Mouse (Mus musculus) neural tube, embryonic 14.5 days (tissue): ENCODE measurements around the gene Pla2g10. TPM values are rescaled to one million over a fixed set of nuclear protein-coding genes. Genes with fewer than 3 reads are reported as not detected.
"Not testable (repeated sequence)": the region's sequence is repeated elsewhere in the genome, so short reads cannot be mapped to it uniquely, and the experiment has no call there.

Source experiments
- ATAC-seq: fragments of 200-750 bp; cut with Nextera tagmentation; 2 replicates; pipeline ENCODE4 v1.8.0; 2017; ENCODE audit warnings: low read depth, mild to moderate bottlenecking, moderate TSS enrichment, moderate library complexity
- H3K27ac ChIP-seq: fragments of 300-500 bp; sonication (generic); 2 replicates; pipeline ENCODE4 v1.5.1; 2014; ENCODE audit warnings: low read depth, mild to moderate bottlenecking, control low read depth, low read length, moderate library complexity, mixed read lengths
- H3K27me3 ChIP-seq: fragments of 300-500 bp; sonication (generic); 2 replicates; pipeline ENCODE4 v1.6.1; 2014; ENCODE audit warnings: low read length; ENCODE audit not compliant: control insufficient read depth, insufficient read depth
- H3K36me3 ChIP-seq: fragments of 300-500 bp; sonication (generic); 2 replicates; pipeline ENCODE4 v1.6.1; 2014; ENCODE audit warnings: low read length, mixed read lengths; ENCODE audit not compliant: control insufficient read depth, insufficient read depth
- H3K4me1 ChIP-seq: fragments of 300-500 bp; sonication (generic); 2 replicates; pipeline ENCODE4 v1.6.1; 2014; ENCODE audit warnings: low read length; ENCODE audit not compliant: control insufficient read depth, insufficient read depth
- H3K4me2 ChIP-seq: fragments of 300-500 bp; sonication (generic); 2 replicates; pipeline ENCODE4 v1.6.1; 2014; ENCODE audit warnings: mild to moderate bottlenecking, low read depth, low read length, control low read depth
- H3K4me3 ChIP-seq: fragments of 300-500 bp; sonication (generic); 2 replicates; pipeline ENCODE4 v1.5.1; 2014; ENCODE audit warnings: low read depth, low read length, control low read depth, mixed read lengths
- H3K9ac ChIP-seq: fragments of 300-500 bp; sonication (generic); replicated peaks from 2 replicates; pipeline ENCODE4 v1.6.1; 2014; ENCODE audit warnings: low read depth, mild to moderate bottlenecking, control low read depth, low read length, mixed read lengths
- H3K9me3 ChIP-seq: fragments of 300-500 bp; sonication (generic); 2 replicates; pipeline ENCODE4 v1.6.1; 2016; ENCODE audit warnings: low read length; ENCODE audit not compliant: control insufficient read depth
- WGBS: fragments of 180-500 bp; shearing (Covaris S2); extraction: QIAGEN DNeasy Blood & Tissue Kit; methylation state at CpG from one replicate; pipeline ENCODE4 v1.1.7; 2014; 5-methylcytosine and 5-hydroxymethylcytosine counted together
- polyA plus RNA-seq: library from polyadenylated mRNA; unstranded; fragments of >200 nt; fragmentation: Nextera tagmentation; extraction: Ambion mirVana; gene quantifications from 2 replicates; pipeline ENCODE4 v1.2.1, GENCODE M21; 2014

Pla2g10 gene
- polyA plus RNA-seq, 1 experiment from 2014 or later: 0.71 TPM

DNA sequence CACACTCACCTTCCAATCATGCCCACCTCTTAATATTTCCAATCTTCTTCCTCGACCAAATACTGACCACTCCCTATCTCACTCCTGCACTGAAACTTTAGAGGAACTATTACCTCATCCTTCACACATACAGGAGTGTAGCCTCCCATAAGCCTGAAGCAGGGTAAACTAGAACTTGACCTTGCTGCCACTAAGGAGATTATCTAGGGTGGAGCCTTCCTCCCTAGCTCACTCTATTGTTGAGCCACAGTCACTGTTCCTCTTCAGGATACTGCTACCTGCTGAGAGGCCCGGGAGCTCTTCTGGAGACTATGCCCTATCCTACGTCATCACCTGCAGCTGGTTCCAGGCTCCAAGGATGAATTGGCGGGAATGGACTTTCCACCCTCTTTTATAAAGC lies 8.3 kb upstream of the Pla2g10 start:
- H3K4me1 ChIP-seq, H3K36me3 ChIP-seq, H3K4me3 ChIP-seq, H3K27me3 ChIP-seq, H3K4me2 ChIP-seq, H3K27ac ChIP-seq, H3K9me3 ChIP-seq, ATAC-seq, H3K9ac ChIP-seq: not testable (repeated sequence)
- 77% methylated on average over 4 of the region's 4 CpGs for WGBS

- Histone ChIP-seq H3K4me1 (no peaks in the 10 kb centered on the region), H3K9ac (no peak overlapping the region), H3K4me2 (no peak overlapping the region), H3K4me3 (no peak overlapping the region), H3K36me3 (no peaks in the 10 kb centered on the region), H3K9me3 (no peaks in the 10 kb centered on the region), H3K27me3 (no peaks in the 10 kb centered on the region), H3K27ac (no peak overlapping the region)
- 68% methylated on average over 8 of the region's 8 CpGs for WGBS
- no peak for ATAC-seq
Measured at GRCm38 (mm10) chr16:13735977-13736376, 5.2 kb upstream of the Pla2g10 start.

DNA sequence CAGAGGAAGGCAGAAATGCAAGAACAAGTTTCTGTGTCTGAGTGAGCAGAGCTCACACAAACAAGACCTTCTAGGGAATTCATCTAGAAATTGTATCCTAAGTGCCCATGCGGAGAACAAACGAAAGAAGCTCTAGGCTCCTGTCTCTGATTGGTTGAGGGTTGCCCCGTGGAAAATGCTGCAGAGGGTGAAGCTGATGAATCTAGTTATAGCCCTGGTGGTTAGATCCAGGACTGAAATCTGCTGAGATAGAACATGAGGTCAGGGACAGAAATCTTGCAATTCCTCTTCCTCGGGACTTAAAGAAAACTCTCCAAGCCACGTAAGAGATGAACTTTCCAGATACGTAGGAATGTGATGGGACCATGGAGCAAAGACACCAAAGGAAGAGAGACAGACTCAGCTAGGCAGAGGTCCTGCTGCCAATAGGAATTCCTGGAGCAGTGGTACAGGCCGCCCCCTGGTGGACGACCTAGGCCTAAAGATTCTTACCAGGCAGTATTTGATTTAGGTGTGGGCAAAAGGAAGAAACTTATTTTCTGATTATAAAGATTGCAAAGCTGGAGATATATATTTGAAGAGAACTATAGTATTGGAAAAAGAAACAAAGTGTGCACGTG lies 2.8 kb upstream of the Pla2g10 start:
- H3K4me3 ChIP-seq: no peak overlapping the region
- WGBS: 23% methylated on average over 9 of the region's 9 CpGs
- no peaks in the 10 kb centered on the region for H3K36me3 ChIP-seq
- no peak overlapping the region for H3K4me2 ChIP-seq
- no peaks in the 10 kb centered on the region for H3K27me3 ChIP-seq
- H3K9ac ChIP-seq: no peak overlapping the region
- no peak overlapping the region for H3K27ac ChIP-seq
- H3K9me3 ChIP-seq: no peaks in the 10 kb centered on the region
- 0 out of 2 replicates have a peak, but pooled peaks cover 2% of the 10 kb centered on the region for H3K4me1 ChIP-seq
- ATAC-seq: peak; percentile 62; the same call in 1 of the 2 replicates

DNA sequence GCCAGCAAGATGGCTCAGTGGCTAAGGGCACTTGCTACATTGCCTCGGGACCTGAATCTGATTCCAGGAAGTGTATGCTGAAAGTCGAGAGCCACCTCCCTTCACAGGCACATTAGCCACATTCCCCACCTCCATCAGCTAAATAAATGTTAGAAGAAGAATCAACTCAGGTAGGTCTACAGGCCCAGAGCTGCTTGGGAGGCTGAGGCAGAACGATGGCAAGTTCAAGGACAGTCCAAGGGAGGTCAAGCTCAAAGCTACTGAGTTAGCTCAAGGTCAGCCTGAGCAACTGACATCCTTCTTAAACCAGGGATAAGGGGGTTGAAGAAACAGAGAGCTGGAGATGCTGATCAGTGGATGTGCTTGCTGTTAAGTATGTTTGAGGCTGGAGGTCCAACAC lies 2.0 kb upstream of the Pla2g10 start:
- Histone ChIP-seq H3K4me2 (no peak overlapping the region), H3K9ac (no peak overlapping the region), H3K4me3 (no peak overlapping the region), H3K27me3 (no peaks in the 10 kb centered on the region), H3K27ac (no peak overlapping the region), H3K4me1 (0 out of 2 replicates have a peak, but pooled peaks cover 2% of the 10 kb centered on the region), H3K36me3 (no peaks in the 10 kb centered on the region), H3K9me3 (no peaks in the 10 kb centered on the region)
- ATAC-seq: no peak
- WGBS: 87% methylated on average over 3 of the region's 3 CpGs

- H3K36me3 ChIP-seq: no peaks in the 10 kb centered on the region
- H3K27ac ChIP-seq: no peak overlapping the region
- 90% methylated on average over 4 of the region's 4 CpGs for WGBS
- H3K4me2 ChIP-seq: no peak overlapping the region
- no peaks in the 10 kb centered on the region for H3K27me3 ChIP-seq
- H3K9me3 ChIP-seq: no peaks in the 10 kb centered on the region
- H3K4me3 ChIP-seq: no peak overlapping the region
- 0 out of 2 replicates have a peak, but pooled peaks cover 2% of the 10 kb centered on the region for H3K4me1 ChIP-seq
- H3K9ac ChIP-seq: no peak overlapping the region
- no peak for ATAC-seq
Measured at GRCm38 (mm10) chr16:13729428-13729827, 1.4 kb downstream of the Pla2g10 start.

DNA sequence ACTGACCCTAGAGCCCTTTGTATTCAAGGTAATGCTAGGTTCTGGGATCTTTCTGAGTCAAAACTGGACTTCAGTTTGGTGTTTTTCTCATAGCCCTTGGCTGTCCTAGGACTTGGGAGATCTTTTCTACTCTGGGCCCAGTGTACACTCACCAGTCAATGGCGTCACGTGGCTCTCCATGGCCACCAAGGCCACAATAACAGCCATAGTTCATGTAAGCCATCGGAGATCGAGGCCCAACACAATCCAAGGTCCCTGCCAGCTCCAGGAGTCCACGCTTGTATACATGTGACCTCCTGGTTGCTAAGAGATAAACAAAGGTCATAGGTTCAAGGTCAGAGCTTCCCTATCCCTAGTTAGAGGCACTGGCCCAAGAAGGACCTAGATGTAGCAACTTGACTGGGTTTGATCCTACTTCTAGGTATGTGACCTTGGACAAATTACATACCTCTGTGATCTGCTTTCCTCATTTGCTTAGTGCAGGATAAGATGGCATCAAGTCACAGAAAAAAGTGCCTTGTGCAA lies 2.9 kb downstream of the Pla2g10 start:
- H3K4me3 ChIP-seq: no peak overlapping the region
- 0 out of 2 replicates have a peak, but pooled peaks cover 2% of the 10 kb centered on the region for H3K4me1 ChIP-seq
- no peak overlapping the region for H3K27ac ChIP-seq
- no peaks in the 10 kb centered on the region for H3K27me3 ChIP-seq
- ATAC-seq: no peak
- no peaks in the 10 kb centered on the region for H3K9me3 ChIP-seq
- H3K36me3 ChIP-seq: no peaks in the 10 kb centered on the region
- WGBS: 87% methylated on average over 5 of the region's 5 CpGs
- H3K9ac ChIP-seq: no peak overlapping the region
- H3K4me2 ChIP-seq: no peak overlapping the region

DNA sequence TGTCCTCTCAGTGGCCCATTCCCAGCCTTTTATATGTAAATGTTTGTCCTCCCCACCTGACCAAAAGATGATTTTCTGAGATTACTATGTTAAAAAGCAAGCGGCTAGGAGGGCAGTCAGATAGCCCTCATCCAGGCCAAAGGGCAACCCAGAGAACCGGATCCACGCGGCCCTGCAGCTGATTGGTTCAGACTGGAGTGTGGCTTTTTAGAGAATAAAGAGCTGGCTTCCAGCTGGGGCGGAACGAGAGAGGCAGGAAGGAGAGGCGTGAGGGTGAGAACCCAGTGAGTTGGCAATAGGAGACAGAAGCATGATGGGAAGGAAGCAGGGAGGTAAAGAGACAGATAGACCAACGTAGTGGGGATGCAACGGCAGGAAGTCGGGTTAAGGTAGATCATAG lies 7.8 kb downstream of the Pla2g10 start:
- no peaks in the 10 kb centered on the region for H3K27me3 ChIP-seq
- no peak for ATAC-seq
- H3K36me3 ChIP-seq: no peaks in the 10 kb centered on the region
- H3K4me2 ChIP-seq: no peak overlapping the region
- H3K4me1 ChIP-seq: no peaks in the 10 kb centered on the region
- H3K4me3 ChIP-seq: no peak overlapping the region
- H3K9me3 ChIP-seq: no peaks in the 10 kb centered on the region
- H3K9ac ChIP-seq: no peak overlapping the region
- no peak overlapping the region for H3K27ac ChIP-seq
- 38% methylated on average over 10 of the region's 10 CpGs for WGBS

- Histone ChIP-seq H3K27me3 (no peaks in the 10 kb centered on the region), H3K27ac (no peak overlapping the region), H3K4me2 (no peak overlapping the region), H3K9ac (no peak overlapping the region), H3K36me3 (no peaks in the 10 kb centered on the region), H3K4me1 (no peaks in the 10 kb centered on the region), H3K4me3 (no peak overlapping the region), H3K9me3 (no peaks in the 10 kb centered on the region)
- ATAC-seq: no peak
- 87% methylated on average over 2 of the region's 2 CpGs for WGBS
Measured at GRCm38 (mm10) chr16:13716821-13717553, 13.8 kb downstream of the Pla2g10 start.

DNA sequence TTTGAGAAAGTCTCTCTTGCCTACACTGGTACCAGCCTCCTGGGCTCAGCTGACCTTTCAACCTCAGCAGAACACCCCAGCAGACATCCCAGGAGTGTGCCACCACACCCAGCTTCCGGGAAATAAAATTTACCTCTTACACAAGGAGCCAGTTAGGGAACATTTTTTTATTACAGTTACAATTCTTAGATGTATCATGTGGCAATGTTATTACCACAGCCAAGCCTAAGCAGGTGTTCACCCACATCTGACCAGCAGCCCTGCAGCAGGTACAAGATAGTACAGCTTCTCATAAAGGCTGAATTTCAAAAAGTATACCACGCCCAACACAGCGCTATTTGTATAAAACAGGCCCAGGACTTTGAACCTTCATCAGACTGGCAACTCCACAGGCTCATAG lies 15.9 kb downstream of the Pla2g10 start:
- Histone ChIP-seq H3K9me3 (no peaks in the 10 kb centered on the region), H3K4me3 (no peak overlapping the region), H3K9ac (no peak overlapping the region), H3K36me3 (no peaks in the 10 kb centered on the region), H3K4me1 (no peaks in the 10 kb centered on the region), H3K4me2 (no peak overlapping the region), H3K27ac (no peak overlapping the region), H3K27me3 (no peaks in the 10 kb centered on the region)
- 90% methylated on average over 3 of the region's 3 CpGs for WGBS
- no peak for ATAC-seq
